10 mouse cellular contexts compared by ENCODE assay signal in genomic region chr2:7395473-7395872, GRCm38 (mm10).
DNase-seq lines count a peak whose midpoint lies in the region; ATAC-seq and TF ChIP-seq lines count a peak whose summit lies in the region.
"Had no signal": no experiment of that assay in that cellular context is flagged by ENCODE, and none has a peak within 500 bp of the region (broad histone marks: within the 10 kb centered on the region; RNA-seq: fewer than 3 reads in every experiment).

No protein-coding gene starts in this region.

- H3K4me3 ChIP-seq in gastrocnemius, adult 2 months = peak overlapping the region; percentile 16
- 0 out of 2 replicates have a peak overlapping the region, but pooled peaks have one; percentile 9 for H3K4me3 ChIP-seq in limb, embryonic 12.5 days (replicated peaks)
- H3K4me3 ChIP-seq in limb, embryonic 10.5 days = no peak overlapping the region; the same call in 1 of the 2 replicates
- peak overlapping the region; percentile 13; the same call in 1 of the 2 replicates for H3K4me3 ChIP-seq in hindbrain, embryonic 12.5 days
- H3K4me3 ChIP-seq in neural tube, embryonic 14.5 days (ENCODE audit: low read depth, low read length) = peak overlapping the region; percentile 23
- H3K4me3 ChIP-seq: liver, embryonic 12.5 days; myocyte had no signal

- intact Hi-C loops in gastrocnemius, adult 2 months (cut with DNase I) = no loop called here

- no peaks in the 10 kb centered on the region for H3K4me1 ChIP-seq in limb, embryonic 12.5 days (replicated peaks)
- H3K4me1 ChIP-seq in limb, embryonic 10.5 days = no peaks in the 10 kb centered on the region
- H3K4me1 ChIP-seq in hindbrain, embryonic 12.5 days = no peaks in the 10 kb centered on the region
- H3K4me1 ChIP-seq in neural tube, embryonic 14.5 days (ENCODE audit: control insufficient read depth, insufficient read depth, low read length) = no peaks in the 10 kb centered on the region
- H3K4me1 ChIP-seq: liver, embryonic 12.5 days had no signal

- H3K9ac ChIP-seq in limb, embryonic 12.5 days (replicated peaks) = no peak overlapping the region
- H3K9ac ChIP-seq in hindbrain, embryonic 12.5 days = no peak overlapping the region
- no peak overlapping the region; the same call in 1 of the 2 replicates for H3K9ac ChIP-seq in neural tube, embryonic 14.5 days (replicated peaks; ENCODE audit: low read depth, low read length)
- H3K9ac ChIP-seq: liver, embryonic 12.5 days had no signal

- no peak for DNase-seq in gastrocnemius, adult 2 months
- DNase-seq in gastrocnemius, adult 18-20 months (ENCODE audit: low spot score) = no peak
- DNase-seq in limb, embryonic 10.5 days (ENCODE audit: low spot score) = no peak
- DNase-seq in adrenal gland, postnatal 36 days = no peak
- DNase-seq in ovary, postnatal 14 days (ENCODE audit: low spot score) = no peak

- no peaks in the 10 kb centered on the region for H3K9me3 ChIP-seq in limb, embryonic 12.5 days
- no peaks in the 10 kb centered on the region for H3K9me3 ChIP-seq in limb, embryonic 10.5 days (replicated peaks)
- H3K9me3 ChIP-seq in hindbrain, embryonic 12.5 days (replicated peaks) = no peaks in the 10 kb centered on the region
- H3K9me3 ChIP-seq in neural tube, embryonic 14.5 days (ENCODE audit: control insufficient read depth, low read length) = no peaks in the 10 kb centered on the region
- H3K9me3 ChIP-seq: liver, embryonic 12.5 days had no signal

- H3K27me3 ChIP-seq in limb, embryonic 12.5 days = no peaks in the 10 kb centered on the region
- H3K27me3 ChIP-seq in limb, embryonic 10.5 days (ENCODE audit: low read depth, poor library complexity, severe bottlenecking) = no peaks in the 10 kb centered on the region
- no peaks in the 10 kb centered on the region for H3K27me3 ChIP-seq in hindbrain, embryonic 12.5 days
- no peaks in the 10 kb centered on the region for H3K27me3 ChIP-seq in neural tube, embryonic 14.5 days (ENCODE audit: control insufficient read depth, insufficient read depth, low read length)
- H3K27me3 ChIP-seq: liver, embryonic 12.5 days had no signal

- no peak for ATAC-seq in limb, embryonic 12.5 days (ENCODE audit: insufficient number of reproducible peaks, insufficient read depth, low FRiP score, low TSS enrichment, low read depth)
- ATAC-seq in hindbrain, embryonic 12.5 days (ENCODE audit: low FRiP score) = no peak
- peak; percentile 34; the same call in 1 of the 2 replicates for ATAC-seq in neural tube, embryonic 14.5 days (ENCODE audit: low read depth)
- ATAC-seq: liver, embryonic 12.5 days had no signal

- no peak overlapping the region for H3K27ac ChIP-seq in gastrocnemius, adult 2 months
- H3K27ac ChIP-seq in limb, embryonic 12.5 days = no peak overlapping the region
- H3K27ac ChIP-seq in limb, embryonic 10.5 days = no peak overlapping the region
- H3K27ac ChIP-seq in hindbrain, embryonic 12.5 days = no peak overlapping the region
- no peak overlapping the region for H3K27ac ChIP-seq in neural tube, embryonic 14.5 days (ENCODE audit: low read depth, low read length)
- H3K27ac ChIP-seq: liver, embryonic 12.5 days had no signal

- no peak for TF ChIP-seq CTCF in gastrocnemius, adult 2 months (IDR thresholded peaks at IDR 0.05)

- WGBS in limb, embryonic 12.5 days = 47% methylated on average over 7 of the region's 7 CpGs
- 62% methylated on average over 7 of the region's 7 CpGs for WGBS in limb, embryonic 10.5 days
- WGBS in hindbrain, embryonic 12.5 days = 32% methylated on average over 7 of the region's 7 CpGs
- WGBS in neural tube, embryonic 14.5 days = 35% methylated on average over 7 of the region's 7 CpGs

- no peaks in the 10 kb centered on the region for H3K36me3 ChIP-seq in limb, embryonic 12.5 days
- H3K36me3 ChIP-seq in limb, embryonic 10.5 days = no peaks in the 10 kb centered on the region
- no peaks in the 10 kb centered on the region for H3K36me3 ChIP-seq in hindbrain, embryonic 12.5 days
- no peaks in the 10 kb centered on the region for H3K36me3 ChIP-seq in neural tube, embryonic 14.5 days (ENCODE audit: control insufficient read depth, insufficient read depth, low read length)
- H3K36me3 ChIP-seq: liver, embryonic 12.5 days had no signal

- H3K4me2 ChIP-seq in limb, embryonic 12.5 days = peak overlapping the region; percentile 41
- H3K4me2 ChIP-seq in hindbrain, embryonic 12.5 days (replicated peaks) = peak overlapping the region; percentile 47
- peak overlapping the region; percentile 42 for H3K4me2 ChIP-seq in neural tube, embryonic 14.5 days (ENCODE audit: low read depth, low read length)
- H3K4me2 ChIP-seq: liver, embryonic 12.5 days had no signal
